Mouse (Mus musculus): ENCODE data around the gene Fam166a.
A peak's percentile ranks its signal among the peaks of the same experiment; 100 is the strongest.
"Not testable (repeated sequence)": the region's sequence is repeated elsewhere in the genome, so short reads cannot be mapped to it uniquely, and the experiment has no call there.

Gene Fam166a

GRCm38 (mm10) chr2:25246183-25247072, 27.9 kb downstream of the Fam166a start, which contains the start of gene AL732309.1:
Gene AL732309.1, minus strand, starts transcription at chr2:25246863.
- DNase-seq: no peak

GRCm38 (mm10) chr2:25252331-25252730, 33.8 kb downstream of the Fam166a start:
- DNase-seq: peak; percentile 23

- DNase-seq: peak; percentile 96
These were observed 36.8 kb downstream of the Fam166a start, which contains the start of gene Tmem203 for GRCm38 (mm10) chr2:25255284-25255779. Gene Tmem203, plus strand, starts transcription at chr2:25255439.

GRCm38 (mm10) chr2:25256443-25257109, 38.0 kb downstream of the Fam166a start:
- DNase-seq: peak; percentile 55

DNA sequence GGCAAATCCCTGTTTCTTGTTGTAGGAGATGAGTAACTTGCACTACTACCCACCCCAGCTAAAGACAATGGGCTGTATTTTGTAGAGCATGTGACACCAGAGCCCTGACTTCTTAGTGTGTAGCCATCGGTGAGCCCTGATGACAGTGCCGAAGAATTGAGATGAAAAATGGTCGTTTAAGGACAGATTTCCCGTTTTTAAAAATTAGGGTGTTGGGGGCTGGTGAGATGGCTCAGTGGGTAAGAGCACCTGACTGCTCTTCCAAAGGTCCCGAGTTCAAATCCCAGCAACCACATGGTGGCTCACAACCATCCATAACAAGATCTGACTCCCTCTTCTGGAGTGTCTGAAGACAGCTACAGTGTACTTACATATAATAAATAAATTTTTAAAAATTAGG, 38.7 kb downstream of the Fam166a start:
- DNase-seq: not testable (repeated sequence)

DNA sequence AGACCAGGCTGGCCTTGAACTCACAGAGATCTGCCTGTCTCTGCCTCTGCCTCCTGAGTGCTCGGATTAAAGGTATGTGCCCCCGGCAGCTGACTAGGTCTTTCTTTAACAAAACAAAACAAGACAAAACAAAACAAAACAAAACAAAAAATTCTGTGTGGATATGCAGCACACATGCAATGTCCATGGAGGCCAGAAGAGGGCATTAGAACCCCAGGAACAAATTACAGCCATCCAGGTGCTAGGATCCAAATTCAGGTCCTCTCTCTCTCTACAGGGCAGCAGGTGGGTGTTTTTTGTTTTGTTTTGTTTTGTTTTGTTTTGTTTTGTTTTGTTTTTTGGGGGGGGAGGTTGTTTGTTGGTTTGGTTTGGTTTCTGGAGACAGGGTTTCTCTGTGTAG, 40.3 kb downstream of the Fam166a start:
- peak; percentile 43 for DNase-seq

DNA sequence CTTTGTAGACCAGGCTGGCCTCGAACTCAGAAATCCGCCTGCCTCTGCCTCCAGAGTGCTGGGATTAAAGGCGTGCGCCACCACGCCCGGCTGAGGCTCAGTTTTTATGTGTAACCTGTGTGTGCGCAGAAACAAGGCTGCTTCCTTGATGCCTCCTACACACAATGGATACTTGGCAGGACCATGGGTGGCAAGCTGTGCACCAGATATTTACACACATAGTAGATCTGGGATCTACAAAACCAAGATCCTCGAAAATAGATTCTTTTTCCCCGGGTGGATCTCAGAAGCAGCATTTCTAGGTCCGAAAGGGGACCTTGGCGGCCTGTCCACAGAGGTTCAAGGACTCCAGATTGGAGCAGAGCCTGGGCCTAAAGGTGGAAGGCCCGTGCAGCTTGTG, 43.3 kb downstream of the Fam166a start:
- no peak for DNase-seq

DNA sequence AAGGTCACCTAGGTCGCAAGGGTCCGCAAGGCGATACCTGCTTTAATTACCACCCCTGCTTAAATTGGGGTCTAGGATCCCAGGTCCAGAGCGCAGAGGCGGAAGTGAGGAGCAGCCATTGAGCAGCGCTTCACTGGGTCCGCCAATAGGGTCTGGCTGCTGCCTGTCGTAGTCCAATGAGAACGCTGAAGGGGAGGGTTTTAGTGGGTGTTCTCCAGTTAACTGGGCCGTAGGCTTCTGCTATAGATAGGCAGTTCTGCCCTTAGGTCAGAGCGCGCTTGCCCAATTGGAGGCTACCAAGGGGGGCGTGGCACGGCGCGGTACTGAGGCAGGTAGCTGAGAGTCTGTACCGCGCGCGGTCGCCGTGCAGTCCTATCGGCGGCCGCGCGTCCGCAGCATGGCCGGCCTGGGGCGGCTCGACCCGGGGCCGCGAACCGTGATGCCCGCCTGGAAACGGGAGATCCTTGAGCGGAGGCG, 43.8 kb downstream of the Fam166a start, which contains the start of gene Tprn:
Tprn (plus strand) TSS at position 328 of the 477 bp plus-strand sequence.
- peak; percentile 98 for DNase-seq

- DNase-seq: peak; percentile 73
These were observed 44.5 kb downstream of the Fam166a start for GRCm38 (mm10) chr2:25262795-25263622.

DNA sequence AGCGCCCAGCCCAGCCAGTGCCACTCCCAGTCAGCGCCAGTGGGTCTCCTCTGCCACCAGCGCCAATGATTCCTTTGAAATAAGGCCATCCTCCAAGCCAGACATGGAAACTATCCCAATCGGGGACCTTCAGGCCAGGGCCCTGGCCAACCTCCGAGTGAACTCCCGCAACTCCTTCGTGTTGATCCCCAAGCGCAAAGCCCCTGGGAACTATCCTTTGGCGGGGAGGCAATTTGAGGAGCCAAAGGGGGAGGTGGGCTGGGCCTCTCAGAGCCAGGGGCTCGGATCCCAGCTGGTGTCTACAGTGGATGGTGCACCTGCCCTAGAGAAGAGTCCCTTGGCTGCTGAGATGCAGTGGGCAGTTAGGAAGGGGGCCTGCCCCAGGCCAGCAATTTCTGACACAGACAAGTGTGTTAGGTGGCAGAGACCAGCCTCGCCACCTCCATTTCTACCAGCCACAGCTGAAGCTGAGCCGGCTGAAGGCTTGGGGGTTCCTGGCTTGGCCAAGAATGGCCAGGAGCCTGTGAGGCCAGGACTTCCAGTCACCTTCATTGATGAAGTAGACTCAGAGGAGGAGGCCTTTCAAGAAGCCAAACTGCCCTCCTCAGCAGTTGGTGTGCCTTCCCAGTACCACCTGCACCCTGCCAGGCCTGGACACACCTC, 45.2 kb downstream of the Fam166a start:
- DNase-seq: peak; percentile 24

DNA sequence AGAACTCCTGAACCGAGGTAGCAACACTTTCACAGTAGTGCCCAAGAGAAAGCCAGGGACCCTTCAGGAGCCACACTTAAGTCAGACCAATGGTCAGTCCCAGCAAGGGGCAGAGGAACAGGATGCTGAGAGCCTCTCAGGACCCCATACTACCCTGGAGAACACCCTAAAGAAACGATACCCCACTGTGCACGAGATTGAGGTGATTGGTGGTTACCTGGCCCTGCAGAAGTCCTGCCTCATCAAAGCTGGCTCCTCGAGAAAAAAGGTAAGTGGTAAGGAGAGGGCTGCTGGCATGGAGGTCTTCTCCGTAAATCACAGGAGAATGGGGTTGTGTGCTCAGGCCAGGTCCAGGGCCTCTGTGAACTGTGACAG, 45.7 kb downstream of the Fam166a start:
- no peak for DNase-seq

GRCm38 (mm10) chr2:25264851-25265250, 46.3 kb downstream of the Fam166a start:
- no peak for DNase-seq

DNA sequence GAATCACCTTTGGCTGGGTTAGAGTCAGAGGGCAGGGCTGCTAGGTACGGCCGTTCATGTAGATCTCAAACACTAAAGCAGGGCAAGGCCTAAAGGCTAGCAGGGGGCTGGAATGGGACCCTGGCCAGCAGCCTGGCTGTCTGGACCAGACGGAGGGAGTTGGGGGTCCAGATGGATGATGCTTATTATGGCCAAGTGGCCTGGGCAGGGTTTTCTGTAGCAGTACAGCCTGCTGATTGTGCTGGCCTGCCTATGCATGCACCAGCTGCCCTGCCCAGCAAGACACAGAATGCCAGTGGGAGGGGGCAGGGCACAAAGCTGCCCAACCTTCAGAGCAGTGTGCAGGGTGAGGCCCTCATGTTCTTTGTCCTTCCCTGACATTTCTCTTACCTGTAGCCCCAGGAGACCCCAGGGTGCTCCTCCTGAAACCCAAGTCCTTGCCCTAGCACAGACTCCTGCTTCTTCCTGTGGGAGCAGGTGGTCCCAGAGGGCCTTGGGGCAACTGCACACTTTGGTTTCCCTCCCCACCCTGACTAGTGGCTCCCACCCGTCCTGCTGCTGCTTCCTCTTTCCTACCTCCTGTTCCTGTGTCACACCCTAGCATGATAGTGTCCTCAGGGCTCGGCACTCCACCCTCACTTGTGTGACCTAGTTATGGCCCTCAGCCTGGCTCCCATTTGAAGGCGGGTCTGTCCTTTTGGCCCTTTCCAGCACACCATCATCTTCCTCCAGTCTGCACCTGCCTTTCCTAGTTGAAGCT, 47.5 kb downstream of the Fam166a start:
- peak; percentile 81 for DNase-seq

GRCm38 (mm10) chr2:25266720-25267119, 48.2 kb downstream of the Fam166a start:
- peak; percentile 93 for DNase-seq

DNA sequence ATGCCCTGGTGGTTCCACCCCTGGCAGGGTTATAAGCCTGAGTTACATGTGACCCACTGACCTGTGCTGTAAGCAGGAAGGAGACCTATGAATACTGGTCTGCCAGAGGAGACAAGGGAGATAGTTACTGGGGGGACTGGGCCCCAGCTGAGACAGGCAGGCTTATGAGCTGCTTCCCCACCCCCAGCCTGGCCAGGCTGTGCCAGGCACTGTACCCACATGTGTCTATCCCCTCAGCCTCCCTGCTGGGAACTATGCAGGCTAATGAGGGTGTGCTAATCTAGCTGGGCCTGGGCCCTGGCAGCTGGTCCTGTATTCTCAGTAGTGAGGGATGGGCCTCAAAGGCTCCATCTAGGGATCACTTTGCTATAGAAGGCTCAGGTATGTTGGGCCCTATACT, 48.7 kb downstream of the Fam166a start:
- DNase-seq: peak; percentile 93

DNA sequence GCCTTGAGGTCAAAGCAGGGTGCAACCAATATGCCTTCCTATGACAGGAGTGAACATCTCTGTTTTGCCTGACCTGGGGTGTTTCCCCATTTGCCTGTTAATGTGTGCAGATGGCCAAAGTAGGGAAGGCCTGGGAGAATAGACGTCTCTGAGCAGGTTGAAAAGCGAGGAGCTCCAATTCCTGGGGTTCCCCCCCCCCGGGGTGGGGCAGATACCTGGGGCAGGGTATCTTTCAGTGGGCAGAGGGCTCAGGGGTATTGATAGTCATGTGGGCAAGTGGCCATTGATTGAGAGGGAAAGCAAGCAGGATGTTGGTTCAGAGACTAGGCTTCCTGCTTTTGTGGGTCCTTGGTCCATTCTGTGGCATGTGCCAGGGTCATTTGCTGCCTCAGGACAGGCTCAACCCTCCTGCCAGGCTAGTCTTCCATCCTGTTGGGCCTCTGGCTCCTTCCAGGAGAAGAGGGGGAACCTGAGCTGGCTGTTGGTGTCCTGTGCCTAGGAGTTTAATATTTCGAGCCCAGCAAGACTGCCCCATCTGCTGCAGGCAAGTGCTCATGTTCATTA, 49.3 kb downstream of the Fam166a start:
- DNase-seq: no peak

Data from retina, postnatal 1 day (tissue).